Mouse (Mus musculus) forebrain, embryonic 15.5 days (tissue): ENCODE measurements around the gene Il20rb. TPM values are rescaled to one million over a fixed set of nuclear protein-coding genes. Genes with fewer than 3 reads are reported as not detected.

ENCODE experiments used
- ATAC-seq: fragments of 200-750 bp; cut with Nextera tagmentation; replicated peaks from 2 replicates; pipeline ENCODE4 v1.8.0; 2017; ENCODE audit warnings: mild to moderate bottlenecking, moderate TSS enrichment, moderate library complexity
- H3K27ac ChIP-seq: fragments of 300-500 bp; sonication (generic); replicated peaks from 2 replicates; pipeline ENCODE4 v1.5.1; 2015; ENCODE audit warnings: mild to moderate bottlenecking, inconsistent platforms
- H3K27me3 ChIP-seq: fragments of 300-500 bp; sonication (generic); 2 replicates; pipeline ENCODE4 v1.6.1; 2015; ENCODE audit warnings: inconsistent platforms
- H3K36me3 ChIP-seq: fragments of 300-500 bp; sonication (generic); 2 replicates; pipeline ENCODE4 v1.6.1; 2015; ENCODE audit warnings: mild to moderate bottlenecking, inconsistent platforms
- H3K4me1 ChIP-seq: fragments of 300-500 bp; sonication (generic); 2 replicates; pipeline ENCODE4 v1.6.1; 2015; ENCODE audit warnings: inconsistent platforms
- H3K4me2 ChIP-seq: fragments of 300-500 bp; sonication (generic); replicated peaks from 2 replicates; pipeline ENCODE4 v1.6.1; 2015; ENCODE audit warnings: mild to moderate bottlenecking, inconsistent platforms
- H3K4me3 ChIP-seq: fragments of 300-500 bp; sonication (generic); 2 replicates; pipeline ENCODE4 v1.5.1; 2015; ENCODE audit warnings: mild to moderate bottlenecking, inconsistent platforms
- H3K9ac ChIP-seq: fragments of 300-500 bp; sonication (generic); replicated peaks from 2 replicates; pipeline ENCODE4 v1.6.1; 2015; ENCODE audit warnings: mild to moderate bottlenecking, inconsistent platforms
- H3K9me3 ChIP-seq: fragments of 300-500 bp; sonication (generic); 2 replicates; pipeline ENCODE4 v1.6.1; 2016; ENCODE audit warnings: inconsistent platforms
- WGBS: fragments of 180-500 bp; shearing (Covaris S2); methylation state at CpG from one replicate; pipeline ENCODE4 v1.1.7; 2015; ENCODE audit warnings: mixed read lengths; 5-methylcytosine and 5-hydroxymethylcytosine counted together
- polyA plus RNA-seq: library from polyadenylated mRNA; unstranded; fragments of >200 nt; fragmentation: Nextera tagmentation; extraction: Ambion mirVana; gene quantifications from 2 replicates; pipeline ENCODE4 v1.2.1, GENCODE M21; 2015

Gene Il20rb
- polyA plus RNA-seq, 1 experiment from 2014 or later = 0.50 TPM

DNA sequence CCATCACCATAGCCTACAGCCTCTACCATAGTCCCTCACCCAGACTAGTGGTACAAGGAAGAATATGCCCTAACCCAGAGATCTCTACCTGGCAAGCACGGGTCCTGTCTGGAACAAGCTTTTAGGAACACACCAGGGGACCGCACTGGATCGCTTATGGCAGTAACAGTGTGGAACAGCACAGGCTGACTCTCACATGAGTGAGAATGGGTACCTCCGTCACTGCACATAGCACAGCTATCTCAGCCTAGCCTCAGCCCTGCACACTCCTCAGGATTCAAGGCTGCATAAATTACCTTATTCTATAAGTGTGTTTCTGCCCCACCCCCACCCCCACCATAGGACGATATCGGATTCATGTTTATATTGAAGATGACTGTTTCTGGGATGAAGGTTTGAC, 70.3 kb downstream of the Il20rb start:
- H3K9me3 ChIP-seq = no peaks in the 10 kb centered on the region
- no peaks in the 10 kb centered on the region for H3K27me3 ChIP-seq
- H3K36me3 ChIP-seq = no peaks in the 10 kb centered on the region
- peaks cover 24% of the 10 kb centered on the region for H3K4me1 ChIP-seq
- H3K9ac ChIP-seq = no peak overlapping the region
- no peak overlapping the region for H3K4me3 ChIP-seq
- H3K4me2 ChIP-seq = no peak overlapping the region
- peak; percentile 44; the same call in 1 of the 2 replicates for ATAC-seq
- H3K27ac ChIP-seq = no peak overlapping the region
- 76% methylated on average over 6 of the region's 6 CpGs for WGBS

DNA sequence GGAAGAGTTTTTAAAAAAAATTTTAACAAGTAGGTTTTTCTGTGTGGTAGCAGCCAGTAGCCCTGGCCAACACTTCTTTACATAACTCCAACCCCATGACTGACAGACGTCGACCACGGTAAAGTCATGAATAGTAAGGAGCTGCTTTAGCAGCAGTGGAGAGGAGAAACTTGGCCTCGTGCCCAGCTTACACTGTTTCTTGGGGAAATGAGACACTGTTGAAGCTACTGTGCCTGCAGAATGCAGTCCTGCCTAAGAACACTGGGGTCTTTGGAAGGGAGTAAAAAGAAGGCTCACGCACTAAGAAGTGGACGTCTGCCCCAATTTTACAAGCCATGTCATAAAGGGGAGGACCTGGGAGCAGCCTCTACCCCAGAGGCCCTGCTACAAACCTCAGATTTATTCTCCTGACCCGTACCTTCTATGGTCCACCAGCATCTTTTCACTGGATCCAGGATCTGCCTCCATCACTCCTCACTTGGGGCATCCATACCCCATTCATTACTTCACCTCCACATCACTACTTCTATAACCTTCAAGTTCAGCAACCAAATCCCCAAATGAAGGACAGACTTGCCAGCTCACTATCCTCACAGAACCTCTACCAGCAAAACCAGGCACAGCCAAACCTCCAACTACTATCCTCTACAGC, 71.1 kb downstream of the Il20rb start:
- H3K4me3 ChIP-seq = no peak overlapping the region
- no peaks in the 10 kb centered on the region for H3K27me3 ChIP-seq
- 9% methylated on average over 7 of the region's 7 CpGs for WGBS
- ATAC-seq = peak; percentile 93
- H3K27ac ChIP-seq = no peak overlapping the region
- no peaks in the 10 kb centered on the region for H3K36me3 ChIP-seq
- H3K4me2 ChIP-seq = no peak overlapping the region
- H3K9me3 ChIP-seq = no peaks in the 10 kb centered on the region
- H3K4me1 ChIP-seq = peaks cover 24% of the 10 kb centered on the region
- no peak overlapping the region for H3K9ac ChIP-seq

Other genes with a start within 250 kb of the Il20rb start
- gene Nck1, start 59.3 kb upstream of the Il20rb start, polyA plus RNA-seq = 40.2 and 42.4 TPM in 2 replicates
- gene Slc35g2, start 84.3 kb upstream of the Il20rb start, polyA plus RNA-seq = 5.6 and 8.5 TPM in 2 replicates
- 36.0 and 42.1 TPM in 2 replicates for gene Stag1, start 111.0 kb upstream of the Il20rb start, polyA plus RNA-seq